Mouse (Mus musculus) heart, postnatal 0 days (tissue): ENCODE data around the gene Slc25a30.

ENCODE experiments used
- CTCF ChIP-seq: IDR thresholded peaks from 2 replicates; pipeline ENCODE4 v1.5.1; 2016; ENCODE audit warnings: antibody characterized with exemption, control low read depth, low read depth
- EP300 ChIP-seq: IDR thresholded peaks from 2 replicates; pipeline ENCODE4 v1.6.1; 2016; ENCODE audit warnings: antibody characterized with exemption, low read depth

DNA sequence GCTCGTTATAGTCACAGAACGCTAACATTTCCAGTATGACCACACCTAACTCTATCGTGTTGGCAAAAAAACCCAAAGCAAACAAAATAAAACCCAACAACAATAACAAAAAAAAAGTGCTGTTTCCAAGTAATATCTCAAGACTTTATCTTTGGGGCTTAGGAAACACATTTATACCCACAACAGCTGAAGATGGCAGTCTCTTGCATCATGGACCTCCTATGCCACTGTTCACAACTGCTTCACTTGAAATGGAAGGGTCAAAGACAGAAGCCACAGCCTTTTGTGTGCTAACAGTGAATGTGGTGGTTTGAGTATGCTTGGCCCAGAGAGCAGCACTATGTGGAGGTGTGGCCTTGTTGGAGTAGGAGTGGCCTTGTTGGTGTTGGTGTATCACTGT is 4.5 kb upstream of the Slc25a30 start:
- TF ChIP-seq CTCF, result no peak
- TF ChIP-seq EP300, result no peak
